Mouse (Mus musculus) layer of hippocampus, adult 9-10 months (tissue): ENCODE results near the gene Fam169a.
"Not testable (repeated sequence)": the region's sequence is repeated elsewhere in the genome, so short reads cannot be mapped to it uniquely, and the experiment has no call there.

ENCODE experiments used
- DNase-seq: peaks from one replicate; pipeline ENCODE4 v3.0.0; 2022; ENCODE audit warnings: low spot score

The Fam169a gene

DNA sequence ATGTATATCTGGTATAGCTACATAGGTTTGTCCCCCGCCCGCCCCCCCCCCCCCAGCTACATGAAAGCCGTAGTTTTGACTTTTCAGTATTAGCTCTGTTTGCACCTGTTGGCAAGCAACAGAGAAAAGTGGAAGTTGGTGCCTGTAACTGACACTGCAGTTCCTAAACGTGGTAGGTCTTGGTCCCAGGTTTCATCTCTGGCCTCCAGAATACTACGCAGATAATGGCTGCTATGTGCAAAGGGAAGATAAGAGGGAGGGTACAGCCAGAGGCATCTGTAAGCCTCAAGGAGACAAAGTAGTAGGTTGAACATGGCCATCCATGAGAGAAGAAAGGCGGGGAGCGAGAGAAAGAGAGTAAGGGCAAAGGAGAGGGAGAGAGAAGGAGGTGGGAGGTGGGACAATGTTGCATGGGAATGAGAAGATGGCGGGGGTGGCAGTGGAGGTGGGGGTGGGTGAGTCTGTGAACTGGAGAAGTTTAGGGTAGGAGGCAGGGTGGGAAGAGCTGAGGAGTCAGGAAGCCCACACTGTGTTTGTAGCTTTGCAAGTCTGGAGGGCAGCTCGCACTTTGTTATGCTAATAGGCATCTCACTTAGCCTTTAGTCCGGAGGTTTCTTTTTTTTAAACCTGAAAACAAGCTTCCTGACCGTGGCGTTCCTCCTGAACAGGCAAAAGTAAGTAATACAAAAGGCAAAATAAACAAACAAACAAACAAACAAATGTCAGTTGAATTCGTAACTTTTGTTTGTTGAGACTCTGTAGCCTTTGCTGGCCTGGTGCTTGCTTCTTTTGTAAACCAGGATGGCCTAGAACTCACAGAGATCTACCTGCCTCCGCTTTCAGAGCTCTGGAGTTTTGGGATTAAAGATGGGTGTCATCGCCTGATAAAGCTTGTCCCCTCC is at the start of gene Fam169a:
Gene Fam169a, plus strand, starts transcription at position 638 of the 902 bp plus-strand sequence.
- no peak for DNase-seq

DNA sequence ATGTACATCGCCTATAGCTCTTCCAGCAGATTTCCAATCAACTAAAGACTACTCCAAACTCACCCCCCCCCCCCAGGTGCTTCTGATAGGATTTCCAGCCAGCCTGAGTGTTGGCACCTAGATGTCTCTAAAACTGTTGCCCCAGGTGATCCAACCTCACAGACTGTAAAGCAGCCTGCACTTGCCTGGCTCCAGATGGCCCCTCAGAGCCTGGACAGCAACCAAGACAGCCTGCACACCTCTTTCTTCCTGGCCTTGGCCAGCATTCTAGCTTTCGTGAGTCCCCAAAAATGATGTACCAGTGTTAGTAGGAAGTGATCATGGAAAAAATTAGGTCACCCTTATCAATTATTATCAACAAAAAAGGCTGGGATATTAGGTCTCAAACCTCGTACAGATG is 49.4 kb upstream of the Fam169a start:
- no peak for DNase-seq

DNA sequence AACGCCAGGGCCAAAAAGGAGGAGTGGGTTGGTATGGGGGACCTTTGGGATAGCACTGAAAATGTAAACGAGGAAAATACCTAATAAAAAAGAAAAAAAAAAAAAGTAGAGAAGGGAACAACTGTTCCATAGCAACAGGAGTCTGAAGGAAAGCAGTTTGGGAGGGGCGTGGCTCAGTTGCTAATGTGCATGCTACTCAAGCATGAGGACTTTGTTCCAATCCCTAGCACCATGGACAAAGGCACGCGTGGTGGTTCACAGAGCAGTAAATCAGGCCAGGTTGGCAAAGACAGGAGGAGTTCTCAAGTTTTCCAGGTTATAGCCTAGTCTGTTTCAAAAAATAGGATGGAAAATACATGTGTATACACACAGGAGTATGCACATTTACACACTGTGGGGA is 47.0 kb upstream of the Fam169a start:
- no peak for DNase-seq

GRCm38 (mm10) chr13:97021906-97022305 is 45.2 kb upstream of the Fam169a start:
- DNase-seq, result no peak

DNA sequence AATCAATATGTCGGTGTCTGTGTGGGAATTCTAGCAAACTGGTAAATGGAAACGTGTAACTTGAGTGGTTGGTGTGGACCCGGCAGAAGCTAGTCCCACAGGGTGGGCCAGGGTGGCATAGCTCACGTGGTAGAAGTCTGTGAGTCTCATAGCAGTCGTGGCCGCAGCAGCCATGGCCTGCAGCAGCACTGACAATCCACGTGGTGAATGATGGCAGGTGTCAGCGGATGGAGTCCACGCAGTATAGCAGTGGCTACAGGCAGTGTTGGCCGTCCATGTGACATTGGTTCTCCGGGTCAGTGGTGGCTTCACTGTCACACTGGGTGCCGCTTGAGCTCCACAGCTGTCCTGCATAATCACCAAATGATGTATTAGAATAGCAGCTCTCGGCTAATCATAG is 37.0 kb upstream of the Fam169a start:
- DNase-seq, result no peak

- DNase-seq, result no peak
Measured at GRCm38 (mm10) chr13:97034262-97034661, 32.8 kb upstream of the Fam169a start, which contains the start of gene 1700029F12Rik. Gene 1700029F12Rik, minus strand, starts transcription at chr13:97034362.

- DNase-seq, result no peak
Measured at GRCm38 (mm10) chr13:97051158-97051557, 15.9 kb upstream of the Fam169a start.

GRCm38 (mm10) chr13:97052667-97053066 is 14.4 kb upstream of the Fam169a start:
- DNase-seq, result peak; percentile 50

GRCm38 (mm10) chr13:97053844-97054243 is 13.2 kb upstream of the Fam169a start:
- DNase-seq, result no peak

DNA sequence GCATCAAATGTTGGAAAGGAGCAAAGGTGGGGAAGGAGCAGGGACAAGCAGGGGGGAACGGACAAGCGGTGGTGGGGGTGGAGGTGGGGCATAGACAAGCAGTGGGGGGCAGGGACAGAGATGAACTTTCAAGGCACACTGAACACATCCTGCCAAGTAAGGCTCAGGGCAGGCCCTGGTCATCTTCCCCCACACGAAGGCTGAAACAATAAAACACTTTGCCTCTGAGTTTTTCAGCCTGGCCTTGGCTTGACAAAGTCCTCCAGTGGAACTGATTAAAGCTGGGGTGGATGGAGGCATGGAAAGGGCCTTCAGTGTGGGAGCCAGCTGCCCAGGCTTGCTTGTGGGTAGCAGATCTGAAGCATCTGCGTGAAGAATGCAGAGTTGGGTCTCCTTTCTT is 9.3 kb upstream of the Fam169a start:
- DNase-seq, result no peak

GRCm38 (mm10) chr13:97059746-97060145 is 7.3 kb upstream of the Fam169a start:
- no peak for DNase-seq

DNA sequence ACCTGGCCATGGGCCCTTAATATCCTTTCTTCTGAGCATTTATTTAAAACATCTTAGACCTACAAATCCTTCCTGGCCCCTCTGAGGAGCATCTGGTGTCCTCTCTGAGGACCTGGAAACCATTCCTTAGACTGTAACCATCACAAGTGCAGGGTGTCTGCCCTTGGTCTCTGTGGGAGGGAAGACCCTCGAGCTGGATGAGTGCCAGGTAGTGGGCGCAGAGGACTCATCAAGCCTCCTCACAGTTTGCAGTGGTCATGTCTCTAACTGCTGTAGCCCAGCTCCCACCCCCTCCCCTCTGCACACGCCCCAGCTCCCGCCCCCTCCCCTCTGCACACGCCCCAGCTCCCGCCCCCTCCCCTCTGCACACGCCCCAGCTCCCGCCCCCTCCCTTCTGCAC is 6.8 kb upstream of the Fam169a start:
- no peak for DNase-seq

GRCm38 (mm10) chr13:97062151-97062550 is 4.9 kb upstream of the Fam169a start:
- DNase-seq, result no peak

DNA sequence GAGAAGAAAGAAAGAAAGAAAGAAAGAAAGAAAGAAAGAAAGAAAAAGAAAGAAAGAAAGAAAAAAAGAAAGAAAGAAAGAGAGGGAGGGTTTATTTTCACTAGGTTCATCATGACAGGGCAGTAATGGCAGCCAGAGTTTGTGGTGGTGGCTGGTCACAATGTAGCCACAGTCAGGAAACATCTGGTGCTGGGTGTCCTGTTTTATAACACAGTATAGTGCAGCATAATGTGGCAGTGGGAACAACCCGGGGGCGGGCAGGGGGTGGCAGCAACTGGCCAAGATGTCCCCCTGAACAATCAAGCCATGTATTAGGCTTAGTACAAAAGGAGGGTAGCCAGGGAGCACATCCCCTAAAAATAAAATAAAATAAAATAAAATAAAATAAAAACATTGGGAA is 3.7 kb upstream of the Fam169a start:
- no peak for DNase-seq

- DNase-seq, result no peak
Measured at GRCm38 (mm10) chr13:97064413-97064812, 2.7 kb upstream of the Fam169a start.

- not testable (repeated sequence) for DNase-seq
Measured at GRCm38 (mm10) chr13:97064844-97065621, 2.1 kb upstream of the Fam169a start.

GRCm38 (mm10) chr13:97067691-97068090 is 605 bp downstream of the Fam169a start:
- no peak for DNase-seq

GRCm38 (mm10) chr13:97068151-97068550 is 1.1 kb downstream of the Fam169a start:
- no peak for DNase-seq

GRCm38 (mm10) chr13:97070931-97071625 is 4.0 kb downstream of the Fam169a start:
- no peak for DNase-seq

DNA sequence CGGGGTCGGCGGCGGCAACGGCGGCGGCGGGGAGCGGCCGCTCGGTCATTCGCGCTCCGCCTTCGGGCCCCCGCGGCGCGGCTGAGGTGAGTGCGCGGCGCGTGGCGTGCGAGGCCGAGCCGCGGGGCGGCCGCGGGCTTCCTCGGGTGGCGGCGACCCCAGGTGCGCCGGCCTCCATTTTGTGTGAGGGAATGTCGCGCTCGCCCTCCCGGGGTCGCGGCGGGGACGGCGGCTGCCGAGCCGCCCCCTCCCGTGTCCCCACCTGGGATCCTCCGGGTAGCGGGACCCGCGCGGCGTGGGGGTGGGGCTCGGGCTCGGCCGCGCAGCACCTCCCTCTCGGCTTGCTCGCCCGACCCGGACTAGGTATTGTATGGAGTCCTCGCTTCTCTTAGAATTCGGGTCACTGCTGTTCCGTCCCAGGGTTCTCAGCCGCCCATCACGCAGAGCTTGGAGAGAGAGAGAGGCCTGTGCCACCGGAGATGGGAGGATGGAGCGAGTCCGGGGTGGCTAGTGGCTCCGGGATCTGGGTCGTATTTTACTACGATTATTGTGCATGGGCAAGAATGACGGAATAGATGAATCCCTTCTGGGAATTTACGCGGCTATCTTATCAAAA is 4.6 kb downstream of the Fam169a start:
- DNase-seq, result no peak

DNA sequence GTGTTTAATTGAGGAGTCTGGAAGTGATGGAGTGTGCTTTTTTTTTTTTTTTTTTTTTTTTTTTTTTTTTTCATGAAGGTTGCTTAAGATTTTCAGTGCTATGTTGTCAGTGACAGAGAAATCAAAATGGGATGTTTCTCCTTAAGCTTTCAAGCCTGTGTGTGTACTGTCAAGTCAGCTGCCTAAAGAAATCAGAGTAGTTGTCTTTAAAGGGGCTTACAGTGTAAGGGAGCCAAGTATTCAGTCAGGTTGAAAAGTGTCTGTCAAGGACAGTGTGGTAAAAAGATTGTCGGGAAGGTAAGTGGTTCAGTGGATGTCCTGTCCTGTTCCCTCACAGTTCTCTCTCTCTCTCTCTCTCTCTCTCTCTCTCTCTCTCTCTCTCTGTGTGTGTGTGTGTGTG is 6.4 kb downstream of the Fam169a start:
- no peak for DNase-seq

DNA sequence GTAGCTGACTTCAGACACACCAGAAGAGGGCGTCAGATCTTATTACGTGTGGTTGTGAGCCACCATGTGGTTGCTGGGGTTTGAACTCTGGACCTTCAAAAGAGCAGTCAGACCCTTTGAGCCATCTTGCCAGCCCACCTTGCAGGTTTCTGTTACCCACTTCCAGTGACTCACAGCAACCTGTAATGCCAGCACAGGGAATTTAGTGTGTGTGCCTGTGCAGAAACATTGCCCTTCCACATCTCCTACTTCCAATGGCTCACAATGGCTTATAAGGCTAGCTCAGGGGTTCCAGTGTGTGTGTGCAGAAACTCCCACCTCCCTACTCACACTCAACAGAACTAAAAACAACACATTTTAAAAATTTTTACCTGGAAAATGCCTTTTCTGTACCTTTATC is 10.5 kb downstream of the Fam169a start:
- no peak for DNase-seq
